Mouse (Mus musculus) neural tube, embryonic 10.5 days (tissue): Measurements from ENCODE around the gene Adgrl1.

Source experiments
- DNase-seq: peaks from one replicate; pipeline ENCODE4 v3.0.0-alpha.2; 2017; ENCODE audit warnings: low spot score; ENCODE audit errors: extremely low spot score

The Adgrl1 gene

GRCm38 (mm10) chr8:83989243-83989642 lies 89.3 kb downstream of the Adgrl1 start:
- DNase-seq: no peak

DNA sequence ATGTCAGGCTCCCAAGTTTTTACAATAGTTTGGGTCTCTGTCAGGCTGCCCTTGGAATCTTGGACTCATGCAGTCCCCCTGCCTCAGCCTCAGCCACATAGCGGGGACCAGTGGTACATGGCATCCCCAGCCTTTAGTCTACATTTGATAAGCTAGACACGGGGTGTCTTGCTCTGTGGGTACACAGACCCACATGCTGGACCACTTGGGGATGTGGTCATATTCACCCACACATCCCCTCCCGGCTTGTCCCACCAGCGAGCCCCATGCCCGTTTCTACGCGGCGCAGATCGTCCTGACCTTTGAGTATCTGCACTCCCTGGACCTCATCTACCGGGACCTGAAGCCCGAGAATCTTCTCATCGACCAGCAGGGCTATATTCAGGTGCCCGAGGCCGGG lies 90.3 kb downstream of the Adgrl1 start:
- no peak for DNase-seq
